Mouse (Mus musculus) cerebellum, adult 2 months (tissue): ENCODE data around the gene Baiap2l2. TPM values are rescaled to one million over a fixed set of nuclear protein-coding genes. Genes with fewer than 3 reads are reported as not detected.

Experiments used
- DNase-seq, 2 experiments: peaks; one replicate each; pipeline ENCODE4 v3.0.0; 2021
- H3K27ac ChIP-seq: fragments of 200-500 bp; 2 replicates; pipeline ENCODE4 v1.5.1; 2012; ENCODE audit warnings: low read length, control low read depth, inconsistent platforms; ENCODE audit not compliant: insufficient read depth
- H3K27me3 ChIP-seq: fragments of 200-500 bp; 2 replicates; pipeline ENCODE4 v1.6.1; 2012; ENCODE audit warnings: inconsistent platforms, mild to moderate bottlenecking, low read length, moderate library complexity; ENCODE audit not compliant: control insufficient read depth, insufficient read depth
- H3K4me1 ChIP-seq: fragments of 200-500 bp; 2 replicates; pipeline ENCODE4 v1.6.1; 2011; ENCODE audit warnings: low read length; ENCODE audit not compliant: control insufficient read depth, insufficient read depth
- H3K4me3 ChIP-seq: fragments of 200-500 bp; replicated peaks from 2 replicates; pipeline ENCODE3; 2011; ENCODE audit warnings: mild to moderate bottlenecking, low read depth, low read length, control low read depth; ENCODE audit not compliant: insufficient read depth
- CTCF ChIP-seq: fragments of 200-500 bp; IDR thresholded peaks from 2 replicates; pipeline ENCODE4 v1.5.1; 2011; ENCODE audit warnings: low read depth, mild to moderate bottlenecking, control low read depth, low read length, moderate library complexity, borderline replicate concordance; ENCODE audit not compliant: insufficient read depth
- POLR2A ChIP-seq: fragments of 200-500 bp; IDR thresholded peaks from 2 replicates; pipeline ENCODE4 v1.6.1; 2011; ENCODE audit warnings: low read length, control low read depth, borderline replicate concordance; ENCODE audit not compliant: insufficient read depth
- WGBS: fragments of 180-500 bp; shearing (Covaris S2); methylation state at CpG from one replicate; pipeline ENCODE4 v1.1.7; 2018; 5-methylcytosine and 5-hydroxymethylcytosine counted together
- polyA plus RNA-seq: library from polyadenylated mRNA; depleted of rRNA; stranded (reverse); fragments of >200 nt; gene quantifications from 2 replicates; pipeline ENCODE4 v1.2.3, GENCODE M21; 2012

The Baiap2l2 gene
- polyA plus RNA-seq, 1 experiment = 0.21 TPM

DNA sequence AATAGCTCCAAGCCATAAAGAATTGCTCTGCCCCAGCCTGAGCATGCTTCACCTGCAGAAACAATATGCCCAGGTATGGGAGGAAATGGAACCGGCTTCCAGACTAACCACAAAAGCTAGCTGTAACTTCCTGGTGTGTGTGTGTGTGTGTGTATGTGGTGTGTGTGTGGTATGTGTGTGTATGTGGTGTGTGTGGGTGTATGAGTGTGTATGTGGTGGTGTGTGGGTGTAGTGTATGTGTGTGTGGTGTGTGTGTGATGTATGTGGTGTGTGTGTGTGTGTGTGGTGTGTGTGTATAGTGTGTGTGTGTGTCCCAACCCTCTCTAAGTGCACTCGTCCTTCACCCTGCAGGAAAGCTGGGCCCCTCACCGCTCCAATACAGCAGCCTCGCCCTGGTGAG, 20.0 kb downstream of the Baiap2l2 start:
- 72% methylated on average over 4 of the region's 4 CpGs for WGBS
- Histone ChIP-seq H3K4me3 (no peak overlapping the region), H3K4me1 (no peaks in the 10 kb centered on the region; the same call in none of the 2 replicates), H3K27me3 (peaks cover 7% of the 10 kb centered on the region; the same call in 1 of the 2 replicates), H3K27ac (no peak overlapping the region)
- no peak for TF ChIP-seq CTCF
- TF ChIP-seq POLR2A = no peak
- no peak for DNase-seq

DNA sequence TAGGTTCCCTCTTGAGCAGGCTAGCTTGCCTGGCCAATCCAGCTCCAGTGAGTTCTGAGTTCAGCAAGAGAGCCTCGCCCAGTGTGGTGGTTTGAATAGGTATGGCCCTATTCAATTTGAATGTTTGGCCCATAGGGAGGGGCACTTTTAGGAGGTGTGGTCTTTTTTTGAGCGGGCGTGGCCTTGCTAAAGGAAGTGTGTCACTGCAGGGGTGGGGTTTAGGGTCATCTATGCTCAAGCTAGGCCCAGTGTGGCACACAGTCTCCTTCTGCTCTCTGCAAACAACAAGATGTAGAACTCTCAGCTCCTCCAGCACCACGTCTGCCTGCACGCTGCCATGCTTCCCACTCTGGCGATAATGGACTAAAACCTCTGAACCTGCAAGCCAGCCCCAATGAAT, 21.6 kb downstream of the Baiap2l2 start:
- no peak for DNase-seq
- Histone ChIP-seq H3K4me1 (no peaks in the 10 kb centered on the region), H3K27ac (no peak overlapping the region), H3K27me3 (peaks cover 7% of the 10 kb centered on the region; the same call in 1 of the 2 replicates), H3K4me3 (no peak overlapping the region)
- 94% methylated on average over 6 of the region's 6 CpGs for WGBS
- no peak for TF ChIP-seq POLR2A
- TF ChIP-seq CTCF = no peak

GRCm38 (mm10) chr15:79262786-79263309, 22.5 kb downstream of the Baiap2l2 start:
- Histone ChIP-seq H3K4me1 (no peaks in the 10 kb centered on the region), H3K27me3 (peaks cover 7% of the 10 kb centered on the region; the same call in 1 of the 2 replicates), H3K4me3 (no peak overlapping the region), H3K27ac (no peak overlapping the region)
- WGBS = 96% methylated on average over 3 of the region's 3 CpGs
- no peak for TF ChIP-seq CTCF
- no peak for TF ChIP-seq POLR2A
- DNase-seq = no peak

- Histone ChIP-seq H3K4me3 (no peak overlapping the region), H3K4me1 (no peaks in the 10 kb centered on the region), H3K27me3 (peaks cover 7% of the 10 kb centered on the region; the same call in 1 of the 2 replicates), H3K27ac (no peak overlapping the region)
- WGBS = 19% methylated on average over 13 of the region's 13 CpGs
- DNase-seq = no peak
- 0 out of 2 replicates have a peak, but pooled peaks have one; percentile 2 for TF ChIP-seq CTCF
- no peak for TF ChIP-seq POLR2A
Observed at GRCm38 (mm10) chr15:79262375-79262774, 23.0 kb downstream of the Baiap2l2 start.

DNA sequence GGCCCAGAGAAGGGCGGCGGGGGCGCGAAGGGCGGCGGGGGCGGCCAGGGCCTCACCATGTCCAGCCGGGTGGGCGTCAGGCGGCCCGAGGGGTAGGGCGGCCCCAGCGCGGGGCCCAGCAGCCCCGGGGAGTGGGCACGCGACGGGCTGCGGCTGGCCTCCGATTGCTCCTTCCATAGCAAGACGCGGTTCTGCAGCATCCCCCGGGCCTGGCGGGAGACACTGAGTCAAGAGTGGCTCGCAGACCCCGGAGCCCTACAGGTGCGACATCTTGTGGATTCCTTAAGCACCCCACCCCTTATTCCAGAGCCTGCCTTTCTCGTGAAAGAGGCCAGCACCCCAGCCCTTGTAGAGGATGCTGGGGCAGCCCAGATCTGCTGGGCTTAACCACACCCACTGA, 23.6 kb downstream of the Baiap2l2 start:
- 2% methylated on average over 28 of the region's 28 CpGs for WGBS
- DNase-seq = no peak
- Histone ChIP-seq H3K4me3 (no peak overlapping the region), H3K27ac (no peak overlapping the region), H3K27me3 (peaks cover 7% of the 10 kb centered on the region; the same call in 1 of the 2 replicates), H3K4me1 (no peaks in the 10 kb centered on the region)
- TF ChIP-seq POLR2A (no peak), CTCF (no peak)

GRCm38 (mm10) chr15:79261095-79261725, 24.1 kb downstream of the Baiap2l2 start:
- H3K4me1 ChIP-seq = no peaks in the 10 kb centered on the region
- no peak for DNase-seq
- TF ChIP-seq POLR2A = no peak
- no peak for TF ChIP-seq CTCF
- peak overlapping the region; percentile 2 for H3K4me3 ChIP-seq
- H3K27ac ChIP-seq = no peak overlapping the region
- H3K27me3 ChIP-seq = peaks cover 7% of the 10 kb centered on the region; the same call in 1 of the 2 replicates
- 1% methylated on average over 61 of the region's 62 CpGs for WGBS

- no peak for DNase-seq
- H3K27ac ChIP-seq = no peak overlapping the region
- H3K27me3 ChIP-seq = peaks cover 7% of the 10 kb centered on the region; the same call in 1 of the 2 replicates
- H3K4me1 ChIP-seq = no peaks in the 10 kb centered on the region
- WGBS = 25% methylated on average over 17 of the region's 17 CpGs
- no peak for TF ChIP-seq POLR2A
- no peak for TF ChIP-seq CTCF
- H3K4me3 ChIP-seq = no peak overlapping the region
Observed at GRCm38 (mm10) chr15:79258521-79258920, 26.8 kb downstream of the Baiap2l2 start.

- H3K27ac ChIP-seq = no peak within 1 kb of the TSS
- 20% methylated on average over 3 of the region's 3 CpGs for WGBS
- no peak for DNase-seq
- no peak within 1 kb of the TSS for H3K4me3 ChIP-seq
- no peak for TF ChIP-seq CTCF
- no peak for TF ChIP-seq POLR2A
- H3K4me1 ChIP-seq = peaks cover 4% of the 10 kb centered on the region; the same call in 1 of the 2 replicates
- H3K27me3 ChIP-seq = no peaks in the 10 kb centered on the region; the same call in 1 of the 2 replicates
Observed at GRCm38 (mm10) chr15:79254661-79255060, 30.7 kb downstream of the Baiap2l2 start, which contains the start of gene Slc16a8. Gene Slc16a8 (minus strand): TSS chr15:79254761.
